Comparison of ENCODE assay signal across 9 mouse cellular contexts in the genomic region with DNA sequence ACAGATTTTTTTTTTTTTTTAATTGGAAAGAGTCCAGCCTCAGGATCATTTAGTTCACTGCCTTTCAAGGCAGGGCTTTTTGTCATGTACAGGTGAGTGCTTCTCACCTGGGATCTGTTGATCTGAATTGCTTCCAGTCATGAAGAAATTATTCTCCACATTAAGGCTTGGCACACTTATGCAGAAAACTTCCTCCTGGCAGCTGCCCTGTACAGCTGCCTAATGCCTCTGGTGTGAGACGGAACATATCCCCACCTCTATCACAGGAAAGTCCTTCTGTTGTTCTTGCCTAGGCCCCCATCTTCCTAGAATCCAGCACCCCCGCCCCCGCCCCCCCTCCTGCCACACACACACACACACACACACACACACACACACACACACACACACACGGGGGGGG. TPM values are rescaled to one million over a fixed set of nuclear protein-coding genes. Genes with fewer than 3 reads are reported as not detected.
DNase-seq lines count a peak whose midpoint lies in the region; ATAC-seq and TF ChIP-seq lines count a peak whose summit lies in the region.
"Had no signal": no experiment of that assay in that cellular context is flagged by ENCODE, and none has a peak within 500 bp of the region (broad histone marks: within the 10 kb centered on the region; RNA-seq: fewer than 3 reads in every experiment).

No protein-coding gene starts in this region.

- H3K27me3 ChIP-seq in kidney, adult 2 months (replicated peaks; ENCODE audit: control insufficient read depth, insufficient read depth, low read length) = no peaks in the 10 kb centered on the region
- no peaks in the 10 kb centered on the region for H3K27me3 ChIP-seq in kidney, embryonic 14.5 days (ENCODE audit: control insufficient read depth, insufficient read depth, low read length)

- WGBS in kidney, adult 2 months = 33% methylated on average over 3 of the region's 4 CpGs
- WGBS in kidney, embryonic 14.5 days = 32% methylated on average over 3 of the region's 4 CpGs

- no peak overlapping the region for H3K4me2 ChIP-seq in kidney, embryonic 14.5 days (replicated peaks; ENCODE audit: low read depth, low read length)

- no peak overlapping the region; the same call in 1 of the 2 replicates for H3K27ac ChIP-seq in kidney, adult 2 months (ENCODE audit: insufficient read depth, low read depth, low read length)
- H3K27ac ChIP-seq in kidney, embryonic 14.5 days (ENCODE audit: low read depth, low read length) = no peak overlapping the region

- H3K36me3 ChIP-seq in kidney, adult 2 months (ENCODE audit: control insufficient read depth, insufficient read depth, low read length) = no peaks in the 10 kb centered on the region
- H3K36me3 ChIP-seq in kidney, embryonic 14.5 days (ENCODE audit: control insufficient read depth, insufficient read depth, low read length) = no peaks in the 10 kb centered on the region

- intact Hi-C loops in left cerebral cortex, postnatal 25 days (cut with DNase I) = no loop called here

- no peak for TF ChIP-seq CTCF in kidney, adult 2 months (conservative IDR thresholded peaks at IDR 0.05; ENCODE audit: insufficient read depth, insufficient read length, low read depth, low read length)

- H3K9ac ChIP-seq in kidney, embryonic 14.5 days (ENCODE audit: low read depth, low read length) = no peak overlapping the region

- TF ChIP-seq POLR2A in kidney, adult 2 months (IDR thresholded peaks at IDR 0.05; ENCODE audit: low read depth, low read length) = no peak

- no peaks in the 10 kb centered on the region for H3K9me3 ChIP-seq in kidney, embryonic 14.5 days (ENCODE audit: control insufficient read depth, low read length)

- no peak for ATAC-seq in CD4-positive, CD25-positive, alpha-beta regulatory T cell, adult 4 months
- no peak for ATAC-seq in kidney, embryonic 14.5 days (ENCODE audit: low FRiP score, low TSS enrichment)

- peaks cover 8% of the 10 kb centered on the region; the same call in 1 of the 2 replicates for H3K4me1 ChIP-seq in kidney, adult 2 months (ENCODE audit: control insufficient read depth, insufficient read depth, low read length)
- H3K4me1 ChIP-seq in kidney, embryonic 14.5 days (ENCODE audit: control insufficient read depth, insufficient read depth, low read length) = 0 out of 2 replicates have a peak, but pooled peaks cover 8% of the 10 kb centered on the region

- no peak overlapping the region for H3K4me3 ChIP-seq in kidney, adult 2 months (ENCODE audit: insufficient read depth, low read depth, low read length)
- H3K4me3 ChIP-seq in kidney, embryonic 14.5 days (ENCODE audit: low read length) = peak overlapping the region; percentile 66; the same call in 1 of the 2 replicates

- peak; percentile 15 for DNase-seq in CD4-positive, CD25-positive, alpha-beta regulatory T cell, adult 2 months (ENCODE audit: low read depth, low spot score)
- peak; percentile 45 for DNase-seq in kidney, adult 2 months
- DNase-seq in kidney, postnatal 10 days = no peak
- DNase-seq in lung, postnatal 25 days (ENCODE audit: low spot score) = peak; percentile 33
- no peak for DNase-seq in Muller cell, postnatal 12 days (ENCODE audit: inconsistent ontology term)
- DNase-seq in left cerebral cortex, postnatal 25 days (ENCODE audit: low spot score in 2 of 2) = no peak
- DNase-seq: cerebellum, adult 9-10 months had no signal

RNA-seq across cellular contexts. Expression of a gene that starts 0.6 kb away (rescaled TPM):
- polyA plus RNA-seq in CD4-positive, CD25-positive, alpha-beta regulatory T cell, adult 4 months (2017; shearing (Covaris generic)) = 1 to 10 TPM in 1 of 2 experiments, under 1 TPM in 1; 0.54 to 1.4 TPM
- 20.6 and 28.7 TPM in 2 replicates for polyA plus RNA-seq in kidney, adult 2 months (2012; rRNA removed)
- 9.5 and 15.2 TPM in 2 replicates for polyA plus RNA-seq in kidney, embryonic 14.5 days (2014; fragmentation: Nextera tagmentation; extraction: Ambion mirVana)
- 1 to 10 TPM; 3.5 to 3.9 TPM for total RNA-seq in left cerebral cortex, postnatal 25 days (2021)

Comparison
In these comparisons a context has a peak if more than half of its experiments do, and no peak if none do; other contexts are left out.
1. DNase-seq: peak in CD4-positive, CD25-positive, alpha-beta regulatory T cell, adult 2 months (single experiment), kidney, adult 2 months (single experiment) and lung, postnatal 25 days (single experiment); none in kidney, postnatal 10 days (single experiment), Muller cell, postnatal 12 days (single experiment) and left cerebral cortex, postnatal 25 days (0 of 2).